Mouse (Mus musculus): ENCODE measurements at regions not wholly inside any gene's neighbourhood (a gene's known extent, or its start where the extent isn't known, plus 50 kb on each side); places are given as distances from the start of the nearest gene placed in this dataset.

DNA sequence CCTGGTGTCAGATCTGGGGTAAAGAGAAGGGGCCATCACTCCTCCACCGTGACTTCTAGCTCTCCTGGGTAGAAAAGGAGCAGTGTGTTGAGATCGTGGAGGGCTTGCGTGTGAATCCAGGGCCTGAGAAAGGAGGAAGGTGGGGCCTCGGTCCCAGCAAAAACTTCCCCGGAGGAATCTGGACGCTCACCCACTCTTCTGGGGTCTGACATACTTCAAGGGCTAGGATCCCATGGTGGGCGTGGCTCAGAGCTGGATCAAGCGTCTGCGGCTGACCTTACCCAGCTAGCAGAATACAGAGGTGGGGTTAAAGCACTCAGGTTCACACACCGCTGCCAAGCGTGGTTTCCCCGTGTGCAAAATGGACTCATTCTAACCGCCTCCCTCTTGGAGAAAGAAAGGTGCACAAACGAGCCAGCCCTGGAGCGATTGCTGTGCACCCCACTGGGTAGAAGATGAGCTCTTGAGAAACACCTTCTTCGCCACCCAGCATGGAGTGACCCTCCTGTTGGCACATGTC is 86.6 kb downstream of the Npepl1 start:
- TF ChIP-seq POLR2A (IDR thresholded peaks at IDR 0.05; ENCODE audit: borderline replicate concordance, insufficient read depth, low read length) = no peak
- TF ChIP-seq CTCF (IDR thresholded peaks at IDR 0.05; ENCODE audit: borderline replicate concordance, insufficient read depth, low read depth, low read length) = no peak
